Mouse (Mus musculus): ENCODE measurements around the gene L2hgdh.

DNA sequence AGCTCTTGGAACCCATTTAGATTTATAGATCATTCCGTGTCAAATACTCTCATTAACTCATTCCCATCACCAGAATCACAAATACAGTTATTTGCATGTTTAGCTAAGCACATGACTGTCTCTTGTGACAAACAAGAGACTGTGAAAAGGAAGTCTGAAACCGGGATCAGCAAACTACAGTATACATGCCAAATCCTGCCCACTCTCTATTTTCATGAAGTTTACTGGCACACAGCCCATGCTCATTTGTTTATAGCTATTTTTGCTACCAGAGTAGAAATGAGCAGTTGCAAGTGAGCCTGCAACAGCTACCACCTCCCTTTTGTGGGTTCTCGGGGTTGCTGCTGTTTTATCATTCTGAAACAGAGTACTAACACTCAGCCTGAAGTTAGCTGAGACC, 79.8 kb downstream of the L2hgdh start:
- TF ChIP-seq CTCF (IDR thresholded peaks at IDR 0.05; ENCODE audit: borderline replicate concordance, insufficient read depth, low read depth, low read length): no peak
- TF ChIP-seq POLR2A (IDR thresholded peaks at IDR 0.05; ENCODE audit: borderline replicate concordance, insufficient read depth, low read length): no peak
